Mouse (Mus musculus): ENCODE measurements at regions not wholly inside any gene's neighbourhood (a gene's known extent, or its start where the extent isn't known, plus 50 kb on each side); places are given as distances from the start of the nearest gene placed in this dataset.

GRCm38 (mm10) chr16:85300092-85300853 is 126.7 kb upstream of the App start:
- Histone ChIP-seq H3K9ac (ENCODE audit: low read depth, low read length) (no peak overlapping the region), H3K4me2 (ENCODE audit: low read length) (no peak overlapping the region), H3K27ac (no peak overlapping the region), H3K4me3 (replicated peaks; ENCODE audit: low read depth, low read length) (no peak overlapping the region), H3K36me3 (ENCODE audit: insufficient read depth, low read length) (no peaks in the 10 kb centered on the region), H3K27me3 (ENCODE audit: insufficient read depth, low read length) (no peaks in the 10 kb centered on the region), H3K9me3 (replicated peaks; ENCODE audit: low read length) (no peaks in the 10 kb centered on the region), H3K4me1 (replicated peaks; ENCODE audit: insufficient read depth, low read length) (no peaks in the 10 kb centered on the region)
- no peak for ATAC-seq (replicated peaks; ENCODE audit: low FRiP score, low read depth)
- TF ChIP-seq CTCF (IDR thresholded peaks at IDR 0.05; ENCODE audit: low read depth): no peak
- WGBS: 73% methylated on average over 13 of the region's 13 CpGs
- DNase-seq (ENCODE audit: low spot score): no peak

- 40% methylated on average over 2 of the region's 2 CpGs for WGBS
Measured at GRCm38 (mm10) chr16:85298559-85298958, 125.0 kb upstream of the App start.

GRCm38 (mm10) chr16:85290986-85291952 is 117.7 kb upstream of the App start:
- Histone ChIP-seq H3K4me2 (ENCODE audit: low read length) (no peak overlapping the region), H3K36me3 (ENCODE audit: insufficient read depth, low read length) (no peaks in the 10 kb centered on the region), H3K4me3 (replicated peaks; ENCODE audit: low read depth, low read length) (no peak overlapping the region), H3K9me3 (replicated peaks; ENCODE audit: low read length) (no peaks in the 10 kb centered on the region), H3K27me3 (ENCODE audit: insufficient read depth, low read length) (no peaks in the 10 kb centered on the region), H3K4me1 (replicated peaks; ENCODE audit: insufficient read depth, low read length) (no peaks in the 10 kb centered on the region), H3K9ac (ENCODE audit: low read depth, low read length) (no peak overlapping the region), H3K27ac (no peak overlapping the region)
- ATAC-seq (replicated peaks; ENCODE audit: low FRiP score, low read depth): no peak
- DNase-seq (ENCODE audit: low spot score): no peak
- no peak for TF ChIP-seq CTCF (IDR thresholded peaks at IDR 0.05; ENCODE audit: low read depth)
- 87% methylated on average over 9 of the region's 9 CpGs for WGBS

More at GRCm38 (mm10) chr16:85298559-85298958, 125.0 kb upstream of the App start:
- no peak overlapping the region for H3K9ac ChIP-seq (ENCODE audit: low read depth, low read length)
- no peak overlapping the region for H3K4me3 ChIP-seq (replicated peaks; ENCODE audit: low read depth, low read length)
- H3K4me1 ChIP-seq (replicated peaks; ENCODE audit: insufficient read depth, low read length): no peaks in the 10 kb centered on the region
- no peak overlapping the region for H3K4me2 ChIP-seq (ENCODE audit: low read length)
- no peaks in the 10 kb centered on the region for H3K27me3 ChIP-seq (ENCODE audit: insufficient read depth, low read length)
- no peak overlapping the region for H3K27ac ChIP-seq
- TF ChIP-seq CTCF (IDR thresholded peaks at IDR 0.05; ENCODE audit: low read depth): no peak
- DNase-seq (ENCODE audit: low spot score) (no peak), ATAC-seq (replicated peaks; ENCODE audit: low FRiP score, low read depth) (no peak)
- no peaks in the 10 kb centered on the region for H3K36me3 ChIP-seq (ENCODE audit: insufficient read depth, low read length)
- H3K9me3 ChIP-seq (replicated peaks; ENCODE audit: low read length): no peaks in the 10 kb centered on the region

- Histone ChIP-seq H3K27me3 (ENCODE audit: insufficient read depth, low read length) (no peaks in the 10 kb centered on the region), H3K4me3 (replicated peaks; ENCODE audit: low read depth, low read length) (no peak overlapping the region), H3K9me3 (replicated peaks; ENCODE audit: low read length) (no peaks in the 10 kb centered on the region), H3K9ac (ENCODE audit: low read depth, low read length) (no peak overlapping the region), H3K4me1 (replicated peaks; ENCODE audit: insufficient read depth, low read length) (no peaks in the 10 kb centered on the region), H3K36me3 (ENCODE audit: insufficient read depth, low read length) (no peaks in the 10 kb centered on the region), H3K27ac (no peak overlapping the region), H3K4me2 (ENCODE audit: low read length) (no peak overlapping the region)
- WGBS: 57% methylated on average over 1 of the region's 1 CpGs
- TF ChIP-seq CTCF (IDR thresholded peaks at IDR 0.05; ENCODE audit: low read depth): no peak
- DNase-seq (ENCODE audit: low spot score): no peak
- ATAC-seq (replicated peaks; ENCODE audit: low FRiP score, low read depth): no peak
Measured at GRCm38 (mm10) chr16:85277862-85278261, 104.3 kb upstream of the App start.

GRCm38 (mm10) chr16:85269681-85270080 is 96.1 kb upstream of the App start:
- no peaks in the 10 kb centered on the region for H3K36me3 ChIP-seq (ENCODE audit: insufficient read depth, low read length)
- H3K9ac ChIP-seq (ENCODE audit: low read depth, low read length): no peak overlapping the region
- DNase-seq (ENCODE audit: low spot score): no peak
- 73% methylated on average over 8 of the region's 8 CpGs for WGBS
- TF ChIP-seq CTCF (IDR thresholded peaks at IDR 0.05; ENCODE audit: low read depth): no peak
- H3K27me3 ChIP-seq (ENCODE audit: insufficient read depth, low read length): no peaks in the 10 kb centered on the region
- H3K9me3 ChIP-seq (replicated peaks; ENCODE audit: low read length): no peaks in the 10 kb centered on the region
- H3K4me2 ChIP-seq (ENCODE audit: low read length): no peak overlapping the region
- no peak overlapping the region for H3K4me3 ChIP-seq (replicated peaks; ENCODE audit: low read depth, low read length)
- no peak for ATAC-seq (replicated peaks; ENCODE audit: low FRiP score, low read depth)
- no peaks in the 10 kb centered on the region for H3K4me1 ChIP-seq (replicated peaks; ENCODE audit: insufficient read depth, low read length)
- no peak overlapping the region for H3K27ac ChIP-seq

- ATAC-seq (replicated peaks; ENCODE audit: low FRiP score, low read depth): no peak
- H3K27me3 ChIP-seq (ENCODE audit: insufficient read depth, low read length): no peaks in the 10 kb centered on the region
- no peak overlapping the region for H3K27ac ChIP-seq
- no peak overlapping the region for H3K4me3 ChIP-seq (replicated peaks; ENCODE audit: low read depth, low read length)
- H3K9ac ChIP-seq (ENCODE audit: low read depth, low read length): no peak overlapping the region
- DNase-seq (ENCODE audit: low spot score): no peak
- no peaks in the 10 kb centered on the region for H3K9me3 ChIP-seq (replicated peaks; ENCODE audit: low read length)
- H3K4me1 ChIP-seq (replicated peaks; ENCODE audit: insufficient read depth, low read length): no peaks in the 10 kb centered on the region
- no peak overlapping the region for H3K4me2 ChIP-seq (ENCODE audit: low read length)
- WGBS: 69% methylated on average over 4 of the region's 4 CpGs
- H3K36me3 ChIP-seq (ENCODE audit: insufficient read depth, low read length): no peaks in the 10 kb centered on the region
- TF ChIP-seq CTCF (IDR thresholded peaks at IDR 0.05; ENCODE audit: low read depth): no peak
Measured at GRCm38 (mm10) chr16:85259838-85260237, 86.3 kb upstream of the App start.
